Mouse (Mus musculus): Measurements from ENCODE around the gene Mrpl42. TPM values are rescaled to one million over a fixed set of nuclear protein-coding genes. Genes with fewer than 3 reads are reported as not detected.

Mrpl42 gene
- polyA plus RNA-seq, 1 experiment from 2014 or later: 341 TPM

DNA sequence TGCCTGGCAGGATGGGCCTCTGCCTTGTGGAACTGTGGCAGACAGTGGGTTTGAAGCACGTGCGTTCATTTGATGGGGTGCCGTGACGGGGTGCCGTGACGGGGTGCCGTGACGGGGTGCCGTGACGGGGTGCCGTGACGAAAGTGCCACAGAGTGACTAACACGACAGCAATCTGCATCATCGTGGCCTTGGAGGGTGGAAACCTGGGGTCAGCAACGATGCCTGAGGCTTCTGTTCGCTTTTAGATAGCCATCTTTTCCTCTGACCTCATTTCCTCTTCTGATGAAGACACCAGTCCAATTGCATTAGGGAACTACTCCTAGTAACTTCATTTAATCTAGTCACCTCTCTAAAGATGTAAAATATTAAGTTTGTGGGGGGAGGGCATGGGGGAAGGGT is 53.8 kb downstream of the Mrpl42 start:
- WGBS: 92% methylated on average over 16 of the region's 16 CpGs
- Histone ChIP-seq H3K36me3 (replicated peaks; ENCODE audit: control insufficient read depth, insufficient read depth, low read depth, low read length) (no peaks in the 10 kb centered on the region), H3K4me3 (ENCODE audit: low read depth, low read length) (no peak overlapping the region), H3K4me1 (ENCODE audit: control insufficient read depth, insufficient read depth, low read length) (no peaks in the 10 kb centered on the region), H3K4me2 (ENCODE audit: low read depth, low read length) (no peak overlapping the region), H3K27me3 (ENCODE audit: control insufficient read depth, insufficient read depth, low read length) (no peaks in the 10 kb centered on the region), H3K27ac (replicated peaks; ENCODE audit: low read depth, low read length) (no peak overlapping the region), H3K9me3 (replicated peaks; ENCODE audit: control insufficient read depth, low read length) (no peaks in the 10 kb centered on the region), H3K9ac (replicated peaks; ENCODE audit: low read length) (no peak overlapping the region)
- DNase-seq (ENCODE audit: low spot score) (no peak), ATAC-seq (replicated peaks; ENCODE audit: insufficient number of reproducible peaks, low FRiP score, low TSS enrichment, low read depth) (no peak)

DNA sequence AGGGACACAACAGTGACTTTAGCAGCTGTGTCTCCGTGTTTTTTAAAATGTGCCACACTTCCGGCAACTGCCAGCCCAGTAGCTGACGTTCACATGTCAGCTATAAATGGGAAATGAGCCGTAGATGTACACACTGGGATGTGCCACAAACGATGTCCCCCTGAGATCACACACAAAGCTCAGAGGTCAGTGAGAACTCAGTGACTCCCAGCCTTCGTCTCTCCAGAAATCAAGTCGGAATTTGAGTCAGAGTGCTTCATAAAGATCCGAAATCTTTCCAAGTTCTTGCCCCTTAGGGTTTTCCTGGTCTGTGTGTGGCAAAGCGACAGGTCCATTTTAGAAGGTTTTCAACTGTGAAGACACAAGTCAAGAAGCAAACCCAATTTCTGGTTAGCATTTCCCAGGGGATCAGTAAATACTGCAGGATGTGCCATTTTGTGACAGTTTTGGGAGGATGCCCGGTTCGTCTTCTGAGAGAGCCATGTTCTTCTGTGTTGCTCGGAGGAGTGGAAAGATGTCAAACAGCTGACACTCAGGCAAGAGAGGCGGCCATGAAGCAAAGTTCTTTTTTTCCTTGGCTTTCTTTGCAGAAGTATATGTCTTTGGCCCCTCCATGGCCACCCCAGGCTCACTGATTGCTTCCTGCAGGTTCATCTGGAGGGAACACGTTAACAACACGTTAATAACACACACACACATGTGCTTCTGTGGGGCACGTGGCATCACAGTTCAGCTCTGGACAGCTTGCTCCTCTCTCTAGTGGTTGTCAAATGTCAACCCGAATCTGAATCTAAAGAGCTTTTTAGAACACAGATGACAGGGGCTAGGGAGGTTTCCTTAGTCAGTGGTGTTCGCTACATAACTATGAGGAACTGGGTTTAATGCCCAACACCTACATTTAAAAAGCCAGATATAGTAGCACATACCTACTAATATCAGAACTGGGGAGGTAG is 56.4 kb downstream of the Mrpl42 start:
- H3K4me2 ChIP-seq (ENCODE audit: low read depth, low read length): no peak overlapping the region
- ATAC-seq (replicated peaks; ENCODE audit: insufficient number of reproducible peaks, low FRiP score, low TSS enrichment, low read depth): no peak
- no peak overlapping the region for H3K9ac ChIP-seq (replicated peaks; ENCODE audit: low read length)
- no peaks in the 10 kb centered on the region for H3K9me3 ChIP-seq (replicated peaks; ENCODE audit: control insufficient read depth, low read length)
- no peaks in the 10 kb centered on the region for H3K27me3 ChIP-seq (ENCODE audit: control insufficient read depth, insufficient read depth, low read length)
- no peak for DNase-seq (ENCODE audit: low spot score)
- no peak overlapping the region for H3K27ac ChIP-seq (replicated peaks; ENCODE audit: low read depth, low read length)
- H3K36me3 ChIP-seq (replicated peaks; ENCODE audit: control insufficient read depth, insufficient read depth, low read depth, low read length): no peaks in the 10 kb centered on the region
- WGBS: 79% methylated on average over 18 of the region's 18 CpGs
- H3K4me1 ChIP-seq (ENCODE audit: control insufficient read depth, insufficient read depth, low read length): no peaks in the 10 kb centered on the region
- H3K4me3 ChIP-seq (ENCODE audit: low read depth, low read length): no peak overlapping the region

DNA sequence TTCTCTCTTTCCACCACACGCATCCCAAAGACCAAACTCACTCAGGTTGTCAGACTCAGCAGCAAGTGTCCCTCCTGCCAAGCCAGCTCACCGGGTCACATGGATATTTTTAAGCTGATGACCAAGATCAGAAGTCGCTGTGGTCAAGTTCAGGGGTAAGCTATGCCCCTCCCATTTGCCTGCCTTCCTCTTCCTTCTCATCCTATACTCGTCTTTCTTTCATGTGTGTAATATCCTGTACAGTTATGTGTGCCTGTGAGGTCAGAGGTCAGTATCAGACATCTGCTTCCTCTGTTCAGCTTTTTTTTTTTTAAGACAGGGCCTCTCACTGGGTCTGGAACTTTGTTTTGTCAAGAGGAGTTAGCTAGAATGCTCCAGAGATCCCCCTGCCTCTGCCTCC is 59.4 kb downstream of the Mrpl42 start:
- ATAC-seq (replicated peaks; ENCODE audit: insufficient number of reproducible peaks, low FRiP score, low TSS enrichment, low read depth): no peak
- H3K36me3 ChIP-seq (replicated peaks; ENCODE audit: control insufficient read depth, insufficient read depth, low read depth, low read length): no peaks in the 10 kb centered on the region
- 66% methylated on average over 4 of the region's 4 CpGs for WGBS

DNA sequence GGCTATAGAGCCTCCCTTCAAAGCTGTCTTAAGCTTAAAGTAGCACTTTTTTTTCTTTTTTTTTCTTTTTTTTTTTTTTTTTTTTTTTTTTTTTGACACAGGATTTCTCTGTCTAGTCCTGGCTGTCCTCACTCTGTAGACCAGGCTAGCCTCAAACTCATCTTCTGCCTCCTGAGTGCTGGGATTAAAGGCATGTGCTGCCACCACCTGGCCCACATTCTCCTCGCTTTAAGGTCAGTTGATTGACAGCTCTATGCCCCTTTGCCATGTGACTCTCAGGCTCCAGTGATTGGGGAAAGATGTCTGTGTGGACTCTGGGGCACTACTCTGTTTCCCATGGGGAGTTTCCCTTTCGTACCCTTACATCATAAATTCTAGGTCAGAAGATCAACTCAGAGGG is 61.2 kb downstream of the Mrpl42 start:
- Histone ChIP-seq H3K4me1 (ENCODE audit: control insufficient read depth, insufficient read depth, low read length) (no peaks in the 10 kb centered on the region), H3K36me3 (replicated peaks; ENCODE audit: control insufficient read depth, insufficient read depth, low read depth, low read length) (no peaks in the 10 kb centered on the region), H3K4me2 (ENCODE audit: low read depth, low read length) (no peak overlapping the region), H3K27me3 (ENCODE audit: control insufficient read depth, insufficient read depth, low read length) (no peaks in the 10 kb centered on the region), H3K9ac (replicated peaks; ENCODE audit: low read length) (no peak overlapping the region), H3K27ac (replicated peaks; ENCODE audit: low read depth, low read length) (no peak overlapping the region), H3K4me3 (ENCODE audit: low read depth, low read length) (no peak overlapping the region), H3K9me3 (replicated peaks; ENCODE audit: control insufficient read depth, low read length) (no peaks in the 10 kb centered on the region)
- ATAC-seq (replicated peaks; ENCODE audit: insufficient number of reproducible peaks, low FRiP score, low TSS enrichment, low read depth) (no peak), DNase-seq (ENCODE audit: low spot score) (peak; percentile 45)
- 30% methylated on average over 2 of the region's 2 CpGs for WGBS

More for the DNA sequence above, 59.4 kb downstream of the Mrpl42 start:
- H3K27ac ChIP-seq (replicated peaks; ENCODE audit: low read depth, low read length): no peak overlapping the region
- H3K4me2 ChIP-seq (ENCODE audit: low read depth, low read length): no peak overlapping the region
- DNase-seq (ENCODE audit: low spot score): no peak
- no peaks in the 10 kb centered on the region for H3K4me1 ChIP-seq (ENCODE audit: control insufficient read depth, insufficient read depth, low read length)
- no peaks in the 10 kb centered on the region for H3K27me3 ChIP-seq (ENCODE audit: control insufficient read depth, insufficient read depth, low read length)
- H3K4me3 ChIP-seq (ENCODE audit: low read depth, low read length): no peak overlapping the region
- no peak overlapping the region for H3K9ac ChIP-seq (replicated peaks; ENCODE audit: low read length)
- no peaks in the 10 kb centered on the region for H3K9me3 ChIP-seq (replicated peaks; ENCODE audit: control insufficient read depth, low read length)

DNA sequence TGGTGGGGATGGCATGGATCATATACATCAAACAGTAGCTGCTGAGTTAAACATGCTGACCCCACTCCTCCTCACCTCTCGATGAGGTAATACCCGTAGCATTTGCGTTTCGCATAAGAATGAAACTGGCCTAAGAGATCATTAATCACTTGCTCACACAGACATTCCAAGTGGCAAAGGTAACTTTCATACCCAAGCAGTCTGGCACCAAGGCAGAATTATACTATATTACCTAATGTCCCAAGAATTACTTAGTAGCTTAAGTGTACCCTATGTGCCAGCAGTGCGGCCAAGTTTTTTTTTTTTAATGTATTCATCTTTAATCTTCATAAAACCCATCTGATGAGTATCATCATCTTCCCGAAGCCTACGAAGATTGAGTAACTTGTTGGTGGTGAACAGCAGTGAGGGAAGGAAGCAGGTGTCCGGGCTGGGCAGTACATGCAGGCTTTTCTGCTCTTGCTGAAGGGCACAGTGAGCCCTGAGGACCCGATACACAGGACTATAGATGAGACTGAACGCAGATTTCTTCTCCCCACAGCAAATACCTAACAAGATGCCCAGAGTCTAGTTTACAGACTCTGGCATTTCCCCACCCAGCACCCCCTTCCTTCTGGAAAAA is 61.9 kb downstream of the Mrpl42 start:
- no peaks in the 10 kb centered on the region for H3K9me3 ChIP-seq (replicated peaks; ENCODE audit: control insufficient read depth, low read length)
- no peak overlapping the region for H3K4me3 ChIP-seq (ENCODE audit: low read depth, low read length)
- no peaks in the 10 kb centered on the region for H3K27me3 ChIP-seq (ENCODE audit: control insufficient read depth, insufficient read depth, low read length)
- H3K27ac ChIP-seq (replicated peaks; ENCODE audit: low read depth, low read length): no peak overlapping the region
- 90% methylated on average over 10 of the region's 10 CpGs for WGBS
- no peak overlapping the region for H3K9ac ChIP-seq (replicated peaks; ENCODE audit: low read length)
- ATAC-seq (replicated peaks; ENCODE audit: insufficient number of reproducible peaks, low FRiP score, low TSS enrichment, low read depth): no peak
- no peak for DNase-seq (ENCODE audit: low spot score)
- no peaks in the 10 kb centered on the region for H3K4me1 ChIP-seq (ENCODE audit: control insufficient read depth, insufficient read depth, low read length)
- H3K4me2 ChIP-seq (ENCODE audit: low read depth, low read length): no peak overlapping the region
- no peaks in the 10 kb centered on the region for H3K36me3 ChIP-seq (replicated peaks; ENCODE audit: control insufficient read depth, insufficient read depth, low read depth, low read length)

DNA sequence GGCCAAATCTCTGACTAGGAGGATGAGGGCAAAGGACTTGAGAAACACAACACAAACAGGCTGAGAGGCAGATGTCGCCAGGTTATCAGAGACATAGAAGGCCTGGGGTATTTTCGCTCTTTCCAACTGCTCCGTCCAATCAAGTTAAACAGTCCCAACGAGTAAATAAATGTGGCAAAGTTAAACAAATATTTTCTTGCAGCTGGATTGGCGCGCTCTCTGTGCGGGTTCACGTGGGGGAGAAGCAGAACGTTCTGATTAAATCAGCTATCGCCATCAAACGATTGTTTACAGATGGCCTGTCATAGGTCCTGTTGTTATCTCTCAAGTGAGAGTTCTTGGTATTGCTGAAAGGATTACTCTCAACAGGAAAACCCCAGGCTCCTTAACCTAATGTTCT is 62.8 kb downstream of the Mrpl42 start:
- H3K9me3 ChIP-seq (replicated peaks; ENCODE audit: control insufficient read depth, low read length): no peaks in the 10 kb centered on the region
- H3K27ac ChIP-seq (replicated peaks; ENCODE audit: low read depth, low read length): no peak overlapping the region
- H3K36me3 ChIP-seq (replicated peaks; ENCODE audit: control insufficient read depth, insufficient read depth, low read depth, low read length): no peaks in the 10 kb centered on the region
- 65% methylated on average over 11 of the region's 11 CpGs for WGBS
- no peaks in the 10 kb centered on the region for H3K27me3 ChIP-seq (ENCODE audit: control insufficient read depth, insufficient read depth, low read length)
- H3K4me2 ChIP-seq (ENCODE audit: low read depth, low read length): no peak overlapping the region
- H3K4me3 ChIP-seq (ENCODE audit: low read depth, low read length): no peak overlapping the region
- H3K9ac ChIP-seq (replicated peaks; ENCODE audit: low read length): no peak overlapping the region
- DNase-seq (ENCODE audit: low spot score) (no peak), ATAC-seq (replicated peaks; ENCODE audit: insufficient number of reproducible peaks, low FRiP score, low TSS enrichment, low read depth) (no peak)
- H3K4me1 ChIP-seq (ENCODE audit: control insufficient read depth, insufficient read depth, low read length): no peaks in the 10 kb centered on the region

Other genes starting within 250 kb of the Mrpl42 start
- gene Cradd, start 177.8 kb downstream of the Mrpl42 start, polyA plus RNA-seq (2014; fragmentation: Nextera tagmentation; extraction: Ambion mirVana): 15.3 and 17.1 TPM in 2 replicates
- gene Socs2, start 84.8 kb downstream of the Mrpl42 start, polyA plus RNA-seq (2014; fragmentation: Nextera tagmentation; extraction: Ambion mirVana): 50.5 and 56.3 TPM in 2 replicates
- gene Ube2n, start 13.2 kb upstream of the Mrpl42 start, polyA plus RNA-seq (2014; fragmentation: Nextera tagmentation; extraction: Ambion mirVana): 448 and 468 TPM in 2 replicates
- gene Nudt4, start 62.2 kb upstream of the Mrpl42 start, polyA plus RNA-seq (2014; fragmentation: Nextera tagmentation; extraction: Ambion mirVana): 132 and 142 TPM in 2 replicates
- not detected in 2 replicates for gene Anapc15-ps, start 171.5 kb upstream of the Mrpl42 start, polyA plus RNA-seq (2014; fragmentation: Nextera tagmentation; extraction: Ambion mirVana)